Mouse (Mus musculus) stomach, postnatal 0 days (tissue): ENCODE data around the gene Mmp24. TPM values are rescaled to one million over a fixed set of nuclear protein-coding genes. Genes with fewer than 3 reads are reported as not detected.

Experiments
- ATAC-seq: fragments of 200-750 bp; cut with Nextera tagmentation; 2 replicates; pipeline ENCODE4 v1.8.0; 2017; ENCODE audit not compliant: low FRiP score, low TSS enrichment
- DNase-seq: peaks from one replicate; pipeline ENCODE4 v3.0.0-alpha.2; 2016; ENCODE audit warnings: low spot score
- H3K27ac ChIP-seq: fragments of 300-500 bp; sonication (generic); replicated peaks from 2 replicates; pipeline ENCODE4 v1.5.1; 2014; ENCODE audit warnings: mild to moderate bottlenecking, control low read depth
- H3K27me3 ChIP-seq: fragments of 300-500 bp; sonication (generic); 2 replicates; pipeline ENCODE4 v1.6.1; 2014; ENCODE audit warnings: low read length; ENCODE audit not compliant: control insufficient read depth, insufficient read depth
- H3K36me3 ChIP-seq: fragments of 300-500 bp; sonication (generic); 2 replicates; pipeline ENCODE4 v1.6.1; 2014; ENCODE audit warnings: low read length, mixed read lengths; ENCODE audit not compliant: control insufficient read depth, insufficient read depth
- H3K4me1 ChIP-seq: fragments of 300-500 bp; sonication (generic); replicated peaks from 2 replicates; pipeline ENCODE4 v1.6.1; 2014; ENCODE audit warnings: antibody characterized with exemption; ENCODE audit not compliant: control insufficient read depth, insufficient read depth
- H3K4me2 ChIP-seq: fragments of 300-500 bp; sonication (generic); replicated peaks from 2 replicates; pipeline ENCODE4 v1.6.1; 2014; ENCODE audit warnings: low read depth, mild to moderate bottlenecking, control low read depth, moderate library complexity
- H3K4me3 ChIP-seq: fragments of 300-500 bp; sonication (generic); 2 replicates; pipeline ENCODE4 v1.5.1; 2014; ENCODE audit warnings: low read depth, low read length, control low read depth
- H3K9ac ChIP-seq: fragments of 300-500 bp; sonication (generic); 2 replicates; pipeline ENCODE4 v1.6.1; 2014; ENCODE audit warnings: mild to moderate bottlenecking, low read length, control low read depth, mixed read lengths
- H3K9me3 ChIP-seq: fragments of 300-500 bp; sonication (generic); 2 replicates; pipeline ENCODE4 v1.6.1; 2016; ENCODE audit warnings: low read length; ENCODE audit not compliant: control insufficient read depth
- CTCF ChIP-seq: IDR thresholded peaks from 2 replicates; pipeline ENCODE4 v1.5.1; 2016; ENCODE audit warnings: antibody characterized with exemption, low read depth, mild to moderate bottlenecking, moderate library complexity
- EP300 ChIP-seq: optimal IDR thresholded peaks from 2 replicates; pipeline ENCODE3; 2016; ENCODE audit warnings: antibody characterized with exemption
- WGBS: fragments of 180-500 bp; shearing (Covaris S2); extraction: QIAGEN DNeasy Blood & Tissue Kit; methylation state at CpG from one replicate; pipeline ENCODE4 v1.1.7; 2014; 5-methylcytosine and 5-hydroxymethylcytosine counted together
- polyA plus RNA-seq: library from polyadenylated mRNA; unstranded; fragments of >200 nt; fragmentation: Nextera tagmentation; extraction: Ambion mirVana; gene quantifications from 2 replicates; pipeline ENCODE4 v1.2.1, GENCODE M21; 2015

Gene Mmp24
- polyA plus RNA-seq, 1 experiment from 2014 or later: 0.23 TPM

GRCm38 (mm10) chr2:155852536-155852935 lies 77.4 kb downstream of the Mmp24 start:
- DNase-seq (peak; percentile 53), ATAC-seq (peak; percentile 80)
- no peak overlapping the region for H3K27ac ChIP-seq
- no peak overlapping the region for H3K4me3 ChIP-seq
- H3K9ac ChIP-seq: no peak overlapping the region
- TF ChIP-seq CTCF: no peak
- TF ChIP-seq EP300: no peak
- H3K27me3 ChIP-seq: no peaks in the 10 kb centered on the region
- no peaks in the 10 kb centered on the region for H3K9me3 ChIP-seq
- no peaks in the 10 kb centered on the region for H3K4me1 ChIP-seq
- WGBS: 64% methylated on average over 5 of the region's 5 CpGs
- peaks cover 11% of the 10 kb centered on the region for H3K36me3 ChIP-seq
- H3K4me2 ChIP-seq: no peak overlapping the region

GRCm38 (mm10) chr2:155860102-155860501 lies 85.0 kb downstream of the Mmp24 start:
- no peaks in the 10 kb centered on the region for H3K27me3 ChIP-seq
- no peak for ATAC-seq
- H3K4me2 ChIP-seq: no peak overlapping the region
- H3K9me3 ChIP-seq: no peaks in the 10 kb centered on the region
- H3K4me3 ChIP-seq: no peak overlapping the region
- no peak overlapping the region for H3K27ac ChIP-seq
- 78% methylated on average over 7 of the region's 7 CpGs for WGBS
- no peak for DNase-seq
- no peak overlapping the region for H3K9ac ChIP-seq
- no peaks in the 10 kb centered on the region for H3K4me1 ChIP-seq
- peaks cover 3% of the 10 kb centered on the region; the same call in 1 of the 2 replicates for H3K36me3 ChIP-seq
- TF ChIP-seq EP300: no peak
- no peak for TF ChIP-seq CTCF

GRCm38 (mm10) chr2:155861581-155861980 lies 86.4 kb downstream of the Mmp24 start:
- 85% methylated on average over 6 of the region's 6 CpGs for WGBS
- H3K4me3 ChIP-seq: no peak overlapping the region
- peaks cover 3% of the 10 kb centered on the region; the same call in 1 of the 2 replicates for H3K36me3 ChIP-seq

GRCm38 (mm10) chr2:155862573-155863300 lies 87.6 kb downstream of the Mmp24 start:
- DNase-seq (no peak), ATAC-seq (peak; percentile 75; the same call in 1 of the 2 replicates)
- H3K27me3 ChIP-seq: no peaks in the 10 kb centered on the region
- H3K4me3 ChIP-seq: no peak overlapping the region
- H3K9ac ChIP-seq: no peak overlapping the region
- no peak overlapping the region for H3K27ac ChIP-seq
- 53% methylated on average over 13 of the region's 13 CpGs for whole genome bisulfite sequencing
- H3K4me1 ChIP-seq: no peaks in the 10 kb centered on the region
- TF ChIP-seq CTCF (no peak), EP300 (no peak)
- no peaks in the 10 kb centered on the region for H3K36me3 ChIP-seq
- no peak overlapping the region for H3K4me2 ChIP-seq
- no peaks in the 10 kb centered on the region for H3K9me3 ChIP-seq

More at GRCm38 (mm10) chr2:155861581-155861980, 86.4 kb downstream of the Mmp24 start:
- no peaks in the 10 kb centered on the region for H3K27me3 ChIP-seq
- ATAC-seq (no peak), DNase-seq (no peak)
- H3K4me1 ChIP-seq: no peaks in the 10 kb centered on the region
- H3K4me2 ChIP-seq: no peak overlapping the region
- no peaks in the 10 kb centered on the region for H3K9me3 ChIP-seq
- H3K27ac ChIP-seq: no peak overlapping the region
- no peak overlapping the region for H3K9ac ChIP-seq
- TF ChIP-seq EP300: no peak
- no peak for TF ChIP-seq CTCF

GRCm38 (mm10) chr2:155863301-155863867 lies 88.2 kb downstream of the Mmp24 start:
- ATAC-seq: 0 out of 2 replicates have a peak, but pooled peaks have one; percentile 12
- Histone ChIP-seq H3K4me3 (no peak overlapping the region), H3K9ac (no peak overlapping the region), H3K36me3 (no peaks in the 10 kb centered on the region), H3K9me3 (no peaks in the 10 kb centered on the region), H3K27me3 (no peaks in the 10 kb centered on the region), H3K4me1 (no peaks in the 10 kb centered on the region), H3K27ac (no peak overlapping the region), H3K4me2 (no peak overlapping the region)
- no peak for DNase-seq
- 47% methylated on average over 11 of the region's 11 CpGs for WGBS
- TF ChIP-seq EP300: no peak
- TF ChIP-seq CTCF: no peak

Other genes with a start within 250 kb of the Mmp24 start
- gene Gss, start 182.5 kb upstream of the Mmp24 start, polyA plus RNA-seq: 47.9 and 54.2 TPM in 2 replicates
- gene Myh7b, start 164.1 kb upstream of the Mmp24 start, polyA plus RNA-seq: 0.05 and 0.15 TPM in 2 replicates
- 66.5 and 68.4 TPM in 2 replicates for gene Trpc4ap, start 83.0 kb upstream of the Mmp24 start, polyA plus RNA-seq
- gene Edem2, start 45.9 kb upstream of the Mmp24 start, polyA plus RNA-seq: 64.9 and 65.7 TPM in 2 replicates
- not detected in 2 replicates for gene Gm17581, start 39.5 kb upstream of the Mmp24 start, polyA plus RNA-seq
- 12.2 and 14.3 TPM in 2 replicates for gene Procr, start 24.2 kb upstream of the Mmp24 start, polyA plus RNA-seq
- gene BC029722, start 44.1 kb downstream of the Mmp24 start, polyA plus RNA-seq: 26.8 and 29.8 TPM in 2 replicates
- gene Eif6, start 51.6 kb downstream of the Mmp24 start, polyA plus RNA-seq: 310 and 318 TPM in 2 replicates
- gene Fam83c, start 59.5 kb downstream of the Mmp24 start, polyA plus RNA-seq: 2.7 and 4.4 TPM in 2 replicates
- 41.9 and 46.4 TPM in 2 replicates for gene Uqcc1, start 155.0 kb downstream of the Mmp24 start, polyA plus RNA-seq
- not detected in 2 replicates for gene Gm15557, start 165.4 kb downstream of the Mmp24 start, polyA plus RNA-seq
- gene Gdf5, start 170.0 kb downstream of the Mmp24 start, polyA plus RNA-seq: 1.6 and 1.8 TPM in 2 replicates
- gene Cep250, start 181.1 kb downstream of the Mmp24 start, polyA plus RNA-seq: 4.0 and 4.6 TPM in 2 replicates
- gene 6430550D23Rik, start 232.6 kb downstream of the Mmp24 start, polyA plus RNA-seq: 0.65 and 0.76 TPM in 2 replicates
- 138 and 144 TPM in 2 replicates for gene Ergic3, start 232.7 kb downstream of the Mmp24 start, polyA plus RNA-seq